Mouse (Mus musculus) regulatory T cell (primary cell): Measurements from ENCODE around the gene Kin.

Source experiments
- in situ Hi-C: fragments of 300-600 bp; cut with MboI, MseI; formaldehyde crosslinking; loops from one replicate; pipeline ENCODE4 v1.15.1; 2025; ENCODE audit warnings: high pct_unique_total_duplicates

Gene Kin

GRCm38 (mm10) chr2:10108535-10109189, 28.3 kb downstream of the Kin start:
- in situ Hi-C loops, result no loop called here

DNA sequence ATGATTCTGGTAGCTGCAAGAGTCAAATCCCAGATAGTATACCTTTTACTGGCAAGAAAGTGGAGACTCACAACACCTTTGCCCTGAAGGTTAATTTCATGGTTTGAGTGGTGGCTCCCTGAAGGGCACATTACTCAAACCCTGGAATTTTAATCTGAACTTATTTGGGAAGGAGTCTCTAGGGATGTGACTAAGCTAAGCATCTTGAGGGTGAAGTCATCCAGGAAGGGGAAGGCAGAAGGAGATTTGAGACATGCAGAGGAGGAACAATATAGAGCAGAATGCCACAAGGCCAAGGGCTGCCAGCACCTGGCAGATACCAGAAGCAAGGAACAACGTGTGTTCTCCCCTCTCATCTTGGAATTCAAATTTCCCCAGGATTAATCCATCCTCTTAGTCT, 38.4 kb downstream of the Kin start:
- in situ Hi-C loops, result no loop called here

- in situ Hi-C loops, result no loop called here
Observed at GRCm38 (mm10) chr2:10119276-10119675, 38.9 kb downstream of the Kin start.

DNA sequence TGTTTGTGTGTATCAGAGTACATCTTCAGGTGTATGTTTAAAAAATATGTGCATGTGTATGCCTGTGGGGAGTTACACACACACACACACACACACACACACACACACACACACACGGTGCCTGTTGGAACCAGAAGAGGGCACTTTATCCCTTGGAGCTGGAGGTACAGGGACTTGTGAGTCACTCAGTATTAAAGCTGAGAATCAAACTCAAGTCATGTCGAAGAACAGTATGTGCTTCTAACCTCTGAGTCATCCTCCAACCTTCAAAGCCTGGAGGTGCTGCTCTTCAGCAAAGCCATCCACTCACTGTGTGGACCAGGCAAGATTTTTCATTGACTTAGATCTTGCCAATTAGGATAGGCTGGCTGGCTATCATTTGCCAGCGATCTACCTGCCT, 41.4 kb downstream of the Kin start:
- in situ Hi-C loops, result no loop called here

GRCm38 (mm10) chr2:10126122-10126521, 45.7 kb downstream of the Kin start:
- in situ Hi-C loops, result no loop called here

- in situ Hi-C loops, result no loop called here
Observed at GRCm38 (mm10) chr2:10127471-10127870, 47.1 kb downstream of the Kin start.

GRCm38 (mm10) chr2:10128571-10128970, 48.2 kb downstream of the Kin start:
- in situ Hi-C loops, result no loop called here

GRCm38 (mm10) chr2:10130341-10130990, 50.1 kb downstream of the Kin start:
- in situ Hi-C loops, result no loop called here

DNA sequence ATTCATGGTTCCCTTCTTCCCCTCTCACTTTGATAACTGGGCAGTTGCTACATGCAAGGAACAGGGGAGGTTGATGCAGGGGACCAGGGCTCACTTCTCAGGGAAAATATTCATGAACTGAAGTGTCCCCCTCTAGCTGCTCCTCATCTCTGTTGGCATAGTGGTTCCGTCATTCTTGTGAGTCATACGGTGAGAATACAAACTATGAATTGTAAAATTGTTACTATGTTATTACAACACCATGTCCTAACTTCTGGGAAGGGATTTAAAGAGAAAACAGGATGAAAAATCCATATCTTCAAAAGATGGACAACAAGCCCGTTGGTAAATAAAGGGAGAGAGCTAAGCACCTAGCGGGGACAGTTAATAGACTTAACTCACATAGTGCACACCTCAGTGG, 50.9 kb downstream of the Kin start, which contains the start of gene Itih2:
TSS of gene Itih2 (minus strand) at position 101 of the 400 bp plus-strand sequence.
- in situ Hi-C loops, result no loop called here

DNA sequence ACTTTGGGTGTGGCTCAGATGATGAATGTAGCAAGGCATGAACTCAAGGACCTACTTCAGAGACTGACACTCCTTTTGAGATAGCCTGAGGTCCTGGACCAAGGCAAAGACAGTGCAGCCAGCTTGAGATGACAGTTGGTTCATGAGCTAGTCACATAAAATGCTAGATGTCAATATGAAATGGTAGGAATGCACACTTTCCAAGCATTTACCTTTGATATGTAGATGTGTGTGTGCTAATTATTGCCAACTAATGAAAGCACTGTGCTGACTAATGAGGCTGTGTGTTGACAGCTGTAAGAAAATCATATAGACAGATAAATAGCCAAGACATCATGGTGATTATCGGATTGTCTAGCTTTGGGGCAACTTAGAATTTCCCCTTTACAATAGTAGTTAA, 51.7 kb downstream of the Kin start:
- in situ Hi-C loops, result no loop called here

GRCm38 (mm10) chr2:10133941-10134340, 53.5 kb downstream of the Kin start:
- in situ Hi-C loops, result no loop called here

GRCm38 (mm10) chr2:10137320-10137719, 56.9 kb downstream of the Kin start:
- in situ Hi-C loops, result loop anchor here (5.0 kb wide), 1 partner anchor 35 kb away; no protein-coding TSS in a partner anchor

DNA sequence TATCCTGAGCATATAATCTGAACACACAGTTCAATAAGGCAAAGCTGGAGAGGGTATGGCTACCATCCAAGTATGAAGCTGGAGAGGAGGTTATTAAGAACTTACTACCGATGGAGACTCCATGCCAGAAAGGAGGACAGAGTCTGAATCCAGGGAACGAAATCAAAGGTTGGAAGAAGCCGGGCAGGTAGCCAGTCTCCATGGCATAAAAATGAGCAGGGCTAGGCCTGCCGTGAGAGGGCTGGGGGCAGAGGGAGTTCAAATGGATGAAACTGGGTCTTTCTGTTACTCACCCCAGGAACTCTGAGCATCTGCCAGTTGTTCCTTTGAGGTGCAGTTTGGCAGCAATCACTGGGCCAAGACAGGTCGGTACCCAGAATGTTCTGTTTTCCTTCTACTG, 60.1 kb downstream of the Kin start:
- in situ Hi-C loops, result loop anchor here (5.0 kb wide), 1 partner anchor 152 kb away; no protein-coding TSS in a partner anchor
